ENCODE assay signal across 9 mouse cellular contexts in the genomic region with DNA sequence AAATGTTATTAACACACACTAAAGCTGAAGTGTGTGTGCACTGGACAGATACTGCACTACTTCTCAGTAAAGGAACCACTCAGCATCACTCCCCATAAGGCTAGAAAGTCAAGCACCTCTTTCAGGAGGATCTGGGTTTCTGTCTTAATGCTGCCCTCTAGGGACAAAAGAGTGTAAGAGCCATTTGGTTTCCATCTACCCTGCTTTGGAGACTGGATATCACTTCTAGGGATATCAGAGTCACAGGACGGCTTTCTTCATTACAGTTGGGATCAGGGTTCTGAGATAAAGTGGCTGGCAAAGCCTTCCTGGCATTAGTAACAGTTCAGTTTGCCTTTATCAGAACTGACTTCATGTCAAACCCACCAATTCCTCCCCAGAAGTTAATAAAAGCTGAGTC.
DNase-seq lines count a peak whose midpoint lies in the region; ATAC-seq and TF ChIP-seq lines count a peak whose summit lies in the region.
"Had no signal": no experiment of that assay in that cellular context is flagged by ENCODE, and none has a peak within 500 bp of the region (broad histone marks: within the 10 kb centered on the region; RNA-seq: fewer than 3 reads in every experiment).

No protein-coding gene starts in this region.

- no peak overlapping the region for H3K9ac ChIP-seq in CH12.LX (ENCODE audit: insufficient read depth, low read depth)
- H3K9ac ChIP-seq in embryonic facial prominence, embryonic 14.5 days (ENCODE audit: low read depth, low read length): no peak overlapping the region
- H3K9ac ChIP-seq in kidney, embryonic 14.5 days (ENCODE audit: low read depth, low read length): no peak overlapping the region

- 16% methylated on average over 1 of the region's 1 CpGs for WGBS in embryonic facial prominence, embryonic 14.5 days
- 17% methylated on average over 1 of the region's 1 CpGs for WGBS in kidney, embryonic 14.5 days

- TF ChIP-seq RAD21 in CH12.LX (IDR thresholded peaks at IDR 0.05; ENCODE audit: low read depth, low read length): peak; percentile 85

- H3K27me3 ChIP-seq in CH12.LX (replicated peaks): no peaks in the 10 kb centered on the region
- no peaks in the 10 kb centered on the region for H3K27me3 ChIP-seq in embryonic facial prominence, embryonic 14.5 days (replicated peaks; ENCODE audit: control insufficient read depth, insufficient read depth, low read length)
- H3K27me3 ChIP-seq in kidney, embryonic 14.5 days (ENCODE audit: control insufficient read depth, insufficient read depth, low read length): no peaks in the 10 kb centered on the region

- TF ChIP-seq EP300 in CH12.LX (IDR thresholded peaks at IDR 0.05; ENCODE audit: low read length): no peak

- TF ChIP-seq POLR2A in CH12.LX (IDR thresholded peaks at IDR 0.05; ENCODE audit: low read depth, low read length): no peak

- no peak overlapping the region for H3K4me2 ChIP-seq in CH12.LX (ENCODE audit: insufficient read depth, low read depth, poor library complexity, severe bottlenecking)
- H3K4me2 ChIP-seq in embryonic facial prominence, embryonic 14.5 days (ENCODE audit: low read depth, low read length): no peak overlapping the region
- no peak overlapping the region for H3K4me2 ChIP-seq in kidney, embryonic 14.5 days (replicated peaks; ENCODE audit: low read depth, low read length)

- peak; percentile 71 to 85 for TF ChIP-seq CTCF in CH12.LX (conservative IDR thresholded peaks at IDR 0.05 in 1 of 2, IDR thresholded peaks at IDR 0.05 in 1 of 2; ENCODE audit: low read depth in 2 of 2, low read length in 2 of 2)

- in situ Hi-C loops in CH12.LX (cut with MboI; ENCODE audit: low pct_ligation_motif_present, low pct_unique_long_range_greater_than_20kb, low sequenced_read_pairs): loop anchor here (5.0 kb wide), 1 partner anchor 100 kb away; no protein-coding TSS in a partner anchor

- no peak overlapping the region for H3K4me3 ChIP-seq in CH12.LX (replicated peaks in 1 of 3; ENCODE audit: low read depth in 2 of 3, low read length in 2 of 3, poor library complexity in 1 of 3)
- H3K4me3 ChIP-seq in embryonic facial prominence, embryonic 14.5 days (ENCODE audit: low read depth, low read length): no peak overlapping the region
- no peak overlapping the region for H3K4me3 ChIP-seq in kidney, embryonic 14.5 days (ENCODE audit: low read length)
- H3K4me3 ChIP-seq: myocyte had no signal

- dilution Hi-C loops in CH12.LX (cut with MboI; ENCODE audit: extremely low pct_ligation_motif_present, extremely low pct_unique_long_range_greater_than_20kb, low sequenced_read_pairs): no loop called here

- H3K9me3 ChIP-seq in CH12.LX (replicated peaks; ENCODE audit: low read length): no peaks in the 10 kb centered on the region
- H3K9me3 ChIP-seq in embryonic facial prominence, embryonic 14.5 days (ENCODE audit: control insufficient read depth, low read length): no peaks in the 10 kb centered on the region
- H3K9me3 ChIP-seq in kidney, embryonic 14.5 days (ENCODE audit: control insufficient read depth, low read length): no peaks in the 10 kb centered on the region

- H3K79me2 ChIP-seq in CH12.LX (replicated peaks; ENCODE audit: control insufficient read depth, extremely low read depth, insufficient read depth, poor library complexity, severe bottlenecking): 0 out of 2 replicates have a peak, but pooled peaks cover 3% of the 10 kb centered on the region

- peaks cover 27 to 92% of the 10 kb centered on the region in 2 experiments for H3K4me1 ChIP-seq in CH12.LX (ENCODE audit: control insufficient read depth in 1 of 2, insufficient read depth in 2 of 2)
- H3K4me1 ChIP-seq in embryonic facial prominence, embryonic 14.5 days (ENCODE audit: control insufficient read depth, insufficient read depth, low read length): peaks cover 7% of the 10 kb centered on the region; the same call in 1 of the 2 replicates
- H3K4me1 ChIP-seq in kidney, embryonic 14.5 days (ENCODE audit: control insufficient read depth, insufficient read depth, low read length): peaks cover 9% of the 10 kb centered on the region

- H3K36me3 ChIP-seq in CH12.LX (replicated peaks in 1 of 2; ENCODE audit: control insufficient read depth in 1 of 2, insufficient read depth in 1 of 2, low read length in 1 of 2): peaks cover 20 to 48% of the 10 kb centered on the region in 2 experiments
- peaks cover 19% of the 10 kb centered on the region; the same call in 1 of the 2 replicates for H3K36me3 ChIP-seq in embryonic facial prominence, embryonic 14.5 days (ENCODE audit: control insufficient read depth, insufficient read depth, low read length)
- H3K36me3 ChIP-seq in kidney, embryonic 14.5 days (ENCODE audit: control insufficient read depth, insufficient read depth, low read length): peaks cover 16% of the 10 kb centered on the region

- DNase-seq in layer of hippocampus, adult 18-20 months (ENCODE audit: low spot score in 2 of 2): peak; percentile 44 to 84
- no peak for DNase-seq in layer of hippocampus, postnatal 36 days
- peak; percentile 67 for DNase-seq in CH12.LX (ENCODE audit: extremely low read depth)
- peak; percentile 68 for DNase-seq in R1 (ENCODE audit: low read depth, low spot score)
- DNase-seq in embryonic facial prominence, embryonic 14.5 days (ENCODE audit: low spot score): peak; percentile 80
- no peak for DNase-seq in right cerebral cortex, postnatal 4 days

- H3K27ac ChIP-seq in CH12.LX (ENCODE audit: insufficient read depth, low read depth): no peak overlapping the region
- H3K27ac ChIP-seq in embryonic facial prominence, embryonic 14.5 days (replicated peaks; ENCODE audit: low read depth, low read length): no peak overlapping the region
- no peak overlapping the region for H3K27ac ChIP-seq in kidney, embryonic 14.5 days (ENCODE audit: low read depth, low read length)

- ATAC-seq in embryonic facial prominence, embryonic 14.5 days (ENCODE audit: low read depth): no peak
- ATAC-seq in megakaryocyte progenitor cell, adult 5-6 weeks (replicated peaks; ENCODE audit: poor library complexity): peak; percentile 89
- ATAC-seq in kidney, embryonic 14.5 days (ENCODE audit: low FRiP score, low TSS enrichment): no peak

TF ChIP-seq in CH12.LX, 34 proteins besides CTCF, POLR2A, EP300 and RAD21:
- TF ChIP-seq UBTF (IDR thresholded peaks at IDR 0.05; ENCODE audit: low read depth, low read length): no peak
- no peak for TF ChIP-seq MXI1 (IDR thresholded peaks at IDR 0.05; ENCODE audit: low read depth, low read length)
- no peak for TF ChIP-seq TBP (conservative IDR thresholded peaks at IDR 0.05; ENCODE audit: low read depth, low read length)
- TF ChIP-seq KAT2A (IDR thresholded peaks at IDR 0.05; ENCODE audit: insufficient replicate concordance, low read length): no peak
- peak; percentile 80 for TF ChIP-seq SMC3 (IDR thresholded peaks at IDR 0.05; ENCODE audit: low read depth, low read length)
- no peak for TF ChIP-seq MAX (IDR thresholded peaks at IDR 0.05; ENCODE audit: low read length)
- TF ChIP-seq IRF4 (IDR thresholded peaks at IDR 0.05; ENCODE audit: low read depth, low read length): no peak; the same call in 1 of the 2 replicates
- no peak for TF ChIP-seq HCFC1 (IDR thresholded peaks at IDR 0.05; ENCODE audit: low read depth, low read length)
- peak; percentile 32 for TF ChIP-seq ZC3H11A (IDR thresholded peaks at IDR 0.05; ENCODE audit: low read depth, low read length)
- no peak for TF ChIP-seq ETS1 (conservative IDR thresholded peaks at IDR 0.05; ENCODE audit: low read depth, low read length)
- TF ChIP-seq NELFE (IDR thresholded peaks at IDR 0.05; ENCODE audit: low read depth, low read length): no peak
- no peak for TF ChIP-seq ZNF384 (IDR thresholded peaks at IDR 0.05; ENCODE audit: low read depth, low read length)
- no peak for TF ChIP-seq ELF1 (IDR thresholded peaks at IDR 0.05; ENCODE audit: low read depth, low read length)
- no peak for TF ChIP-seq TCF12 (IDR thresholded peaks at IDR 0.05; ENCODE audit: low read depth, low read length)

Comparison
In these comparisons a context has a peak if more than half of its experiments do, and no peak if none do; other contexts are left out.
1. DNase-seq: peak in layer of hippocampus, adult 18-20 months (2 of 2), CH12.LX (single experiment), R1 (single experiment) and embryonic facial prominence, embryonic 14.5 days (single experiment); none in layer of hippocampus, postnatal 36 days (0 of 2) and right cerebral cortex, postnatal 4 days (single experiment).